Mouse (Mus musculus) liver, adult 10 weeks (tissue): ENCODE data around the gene Chst11. TPM values are rescaled to one million over a fixed set of nuclear protein-coding genes. Genes with fewer than 3 reads are reported as not detected.

Experiments
- polyA plus RNA-seq: library from polyadenylated mRNA; stranded (reverse); fragments of 350-450 nt; fragmentation: Illumina TruSeq; extraction: RNeasy Lipid Tissue Mini Kit (QIAGEN cat#74804); gene quantifications from one replicate; pipeline ENCODE4 v1.2.3, GENCODE M21; 2014; ENCODE audit warnings: low read depth, low replicate concordance

Gene Chst11
- polyA plus RNA-seq, result 0.11 TPM

GRCm38 (mm10) chr10:82984950-82985699 lies at the start of gene Chst11:
Chst11 (plus strand) TSS chr10:82985498.

Other genes with a start within 250 kb of the Chst11 start
- 57.0 TPM for gene Nfyb, start 221.4 kb upstream of the Chst11 start, polyA plus RNA-seq
- 61.8 TPM for gene Txnrd1, start 151.5 kb upstream of the Chst11 start, polyA plus RNA-seq
- gene Eid3, start 118.9 kb upstream of the Chst11 start, polyA plus RNA-seq, result 0.40 TPM